Mouse (Mus musculus) lung, adult 2 months (tissue): ENCODE results near the gene Cdc45. TPM values are rescaled to one million over a fixed set of nuclear protein-coding genes. Genes with fewer than 3 reads are reported as not detected.

Source experiments
- DNase-seq: peaks from one replicate; pipeline ENCODE4 v3.0.0; 2022
- H3K4me1 ChIP-seq: fragments of 200-500 bp; 2 replicates; pipeline ENCODE4 v1.6.1; 2011; ENCODE audit warnings: low read length; ENCODE audit not compliant: control insufficient read depth, insufficient read depth
- H3K4me3 ChIP-seq: fragments of 200-500 bp; replicated peaks from 2 replicates; pipeline ENCODE3; 2011; ENCODE audit warnings: low read depth, mild to moderate bottlenecking, control low read depth, low read length; ENCODE audit errors: extremely low read depth
- CTCF ChIP-seq: fragments of 200-500 bp; IDR thresholded peaks from 2 replicates; pipeline ENCODE4 v1.5.1; 2011; ENCODE audit warnings: mild to moderate bottlenecking, low read length, control low read depth; ENCODE audit not compliant: insufficient read depth
- POLR2A ChIP-seq: fragments of 200-500 bp; IDR thresholded peaks from 2 replicates; pipeline ENCODE4 v1.6.1; 2011; ENCODE audit warnings: low read depth, mild to moderate bottlenecking, control low read depth, low read length, borderline replicate concordance; ENCODE audit errors: extremely low read depth
- WGBS: fragments of 180-500 bp; shearing (Covaris S2); methylation state at CpG from one replicate; pipeline ENCODE4 v1.1.7; 2018; 5-methylcytosine and 5-hydroxymethylcytosine counted together
- polyA plus RNA-seq: library from polyadenylated mRNA; depleted of rRNA; stranded (reverse); fragments of >200 nt; gene quantifications from 2 replicates; pipeline ENCODE4 v1.2.3, GENCODE M21; 2012

Gene Cdc45
- polyA plus RNA-seq, 1 experiment, result 3.3 TPM

DNA sequence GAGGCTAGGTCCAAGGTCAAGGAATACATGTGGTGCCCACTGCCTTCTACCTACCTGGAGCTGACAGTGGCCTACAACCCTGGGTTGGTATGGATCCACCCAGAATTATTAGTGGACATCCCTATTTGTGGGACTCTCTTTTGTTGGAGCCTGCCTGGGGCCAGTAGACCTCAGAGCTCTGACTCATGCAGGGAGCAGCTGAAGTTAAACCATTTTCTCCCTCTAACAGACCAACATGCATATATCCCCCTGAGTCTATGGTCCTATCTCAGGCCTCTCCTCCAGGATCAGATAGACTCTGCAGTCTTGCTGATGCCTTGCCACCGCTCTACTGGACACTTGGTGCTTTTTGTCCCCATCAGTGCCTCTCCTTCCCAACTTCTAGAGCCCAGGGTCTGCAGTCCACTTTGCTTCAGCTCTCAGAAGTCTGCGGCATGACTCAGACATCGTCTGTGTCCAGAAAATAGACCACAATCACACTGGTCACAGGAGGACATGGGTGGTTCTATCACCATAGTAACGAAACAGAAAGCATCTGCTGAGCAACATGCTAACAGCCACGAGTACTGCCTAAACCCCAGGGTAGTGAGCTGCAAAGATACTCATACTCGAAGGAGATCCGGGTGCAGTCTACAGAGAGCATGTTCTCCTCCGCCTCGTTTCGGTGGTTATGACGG is 16.4 kb downstream of the Cdc45 start:
- TF ChIP-seq POLR2A, result no peak
- TF ChIP-seq CTCF, result no peak
- DNase-seq, result no peak
- WGBS, result 94% methylated on average over 11 of the region's 11 CpGs
- Histone ChIP-seq H3K4me1 (no peaks in the 10 kb centered on the region), H3K4me3 (no peak overlapping the region)

DNA sequence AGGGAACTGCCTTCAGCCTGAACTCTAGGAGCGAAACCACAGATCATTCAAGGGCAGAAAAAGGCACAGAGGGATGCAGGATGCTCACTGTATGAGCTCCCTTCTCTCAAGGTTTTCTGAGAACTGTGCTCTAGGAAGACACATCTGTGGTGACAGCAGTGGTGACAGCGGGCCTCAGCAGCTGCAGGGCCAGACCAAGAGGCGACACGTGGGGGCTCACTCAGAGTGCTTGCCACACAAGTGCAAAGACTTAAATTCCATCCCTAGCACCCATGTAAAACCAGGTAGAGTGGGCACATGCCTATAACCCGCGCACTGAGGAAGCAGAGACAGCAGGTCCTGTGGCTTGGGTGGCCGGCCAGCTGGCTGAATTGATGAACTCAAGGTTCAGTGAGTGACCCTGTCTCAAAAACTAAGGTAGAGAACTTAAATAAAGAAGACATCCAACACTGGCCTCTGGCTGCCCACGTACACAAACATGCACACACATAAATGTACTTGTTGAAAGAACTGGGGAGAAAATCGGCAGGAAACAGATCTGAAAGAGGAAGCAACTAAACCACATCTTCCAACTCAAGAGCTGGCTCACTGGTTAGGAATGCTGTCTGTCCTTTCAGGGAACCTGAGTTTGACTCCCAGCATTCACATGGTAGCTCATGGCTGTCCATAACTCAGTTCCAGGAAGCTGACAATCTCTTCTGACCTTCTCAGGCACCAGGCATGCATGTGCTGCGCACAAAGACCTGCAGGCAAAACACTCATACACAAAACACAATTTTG is 23.0 kb downstream of the Cdc45 start:
- no peak for TF ChIP-seq CTCF
- no peak for TF ChIP-seq POLR2A
- no peaks in the 10 kb centered on the region for H3K4me1 ChIP-seq
- 78% methylated on average over 10 of the region's 10 CpGs for WGBS
- DNase-seq, result no peak
- no peak overlapping the region for H3K4me3 ChIP-seq

DNA sequence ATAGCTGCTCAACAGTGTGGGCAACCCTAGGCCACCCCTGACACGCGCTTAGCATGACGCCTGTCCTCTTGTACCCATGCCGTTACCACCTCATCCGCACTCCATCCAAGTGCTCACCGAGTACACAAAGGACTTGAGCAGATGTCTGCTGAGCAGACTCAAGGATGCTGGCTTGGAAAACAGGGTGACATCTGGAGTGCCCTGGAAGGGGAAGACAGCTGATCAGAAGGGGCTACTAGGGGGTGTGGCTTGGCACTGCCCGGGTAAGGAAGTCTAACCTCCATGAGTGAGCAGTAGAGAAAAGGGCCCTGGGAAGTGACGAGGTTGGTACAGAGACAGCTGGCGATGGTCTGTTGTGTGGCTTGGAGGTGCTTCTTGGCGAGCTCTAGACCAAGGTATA is 25.1 kb downstream of the Cdc45 start:
- DNase-seq, result no peak
- Histone ChIP-seq H3K4me3 (no peak overlapping the region), H3K4me1 (no peaks in the 10 kb centered on the region)
- WGBS, result 96% methylated on average over 10 of the region's 10 CpGs
- TF ChIP-seq CTCF (no peak), POLR2A (no peak)

DNA sequence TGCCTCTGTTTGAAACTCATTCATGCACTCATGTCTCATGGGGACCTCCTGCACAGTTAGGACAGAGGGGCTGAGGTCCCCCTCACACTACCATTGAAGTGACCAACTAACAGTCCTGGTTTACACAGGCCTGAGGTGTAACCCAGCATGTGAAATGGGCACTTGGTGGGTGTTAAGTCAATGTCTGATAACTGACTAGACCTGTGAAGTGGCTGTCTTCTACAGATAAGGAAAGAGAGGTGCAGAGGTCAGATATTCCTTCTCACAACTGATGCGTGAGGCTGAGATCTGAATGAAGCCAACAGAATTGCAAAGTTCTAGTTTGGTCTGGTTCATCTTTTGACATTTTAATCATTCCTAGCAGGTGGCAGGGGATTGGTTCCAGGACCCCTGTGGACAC is 26.3 kb downstream of the Cdc45 start:
- H3K4me3 ChIP-seq, result no peak overlapping the region
- 91% methylated on average over 1 of the region's 1 CpGs for WGBS
- no peaks in the 10 kb centered on the region for H3K4me1 ChIP-seq
- DNase-seq, result no peak
- TF ChIP-seq CTCF, result no peak
- TF ChIP-seq POLR2A, result no peak

DNA sequence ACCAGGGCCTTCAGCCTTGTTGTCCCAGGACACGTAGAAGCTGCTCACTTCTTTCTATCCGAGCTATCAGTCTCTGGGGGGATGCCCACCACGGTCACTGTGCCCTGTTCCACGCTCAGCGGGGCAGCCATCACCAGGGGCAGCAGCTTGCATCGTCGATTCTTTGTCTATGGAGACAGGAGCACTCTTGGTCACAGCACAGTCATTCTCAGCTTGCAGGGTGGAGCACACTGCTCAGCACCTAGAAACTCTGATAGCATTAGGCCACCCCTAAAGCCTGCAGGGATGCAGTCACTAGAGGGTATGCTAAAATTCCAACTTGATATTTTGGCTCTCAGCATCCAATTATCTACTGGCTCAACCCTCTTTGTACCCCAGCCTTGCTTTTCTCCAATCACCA is 26.8 kb downstream of the Cdc45 start:
- DNase-seq, result no peak
- Histone ChIP-seq H3K4me3 (no peak overlapping the region), H3K4me1 (no peaks in the 10 kb centered on the region)
- TF ChIP-seq POLR2A, result no peak
- TF ChIP-seq CTCF, result no peak
- WGBS, result 94% methylated on average over 7 of the region's 7 CpGs

DNA sequence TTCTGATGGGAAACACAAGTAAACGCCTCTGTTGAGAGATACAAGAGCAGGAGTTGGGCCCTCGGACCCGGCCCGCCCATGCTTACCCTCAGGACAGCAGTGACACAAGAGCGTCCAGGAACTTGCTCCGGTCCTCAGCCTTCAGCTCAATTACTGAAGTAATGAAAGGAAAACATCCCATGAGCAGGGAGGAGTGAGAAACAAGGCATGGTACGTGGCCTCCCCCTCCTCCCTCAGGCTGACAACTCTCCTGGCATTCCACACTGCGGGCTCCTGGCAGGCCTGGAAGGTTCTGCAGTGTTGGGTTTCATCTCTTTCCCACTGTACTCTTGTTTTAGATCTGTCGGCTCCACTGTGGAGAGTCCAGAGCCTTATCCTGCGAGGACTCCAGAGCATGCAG is 30.0 kb downstream of the Cdc45 start:
- Histone ChIP-seq H3K4me3 (no peak overlapping the region), H3K4me1 (no peaks in the 10 kb centered on the region)
- no peak for DNase-seq
- TF ChIP-seq POLR2A (no peak), CTCF (no peak)
- WGBS, result 89% methylated on average over 10 of the region's 10 CpGs

DNA sequence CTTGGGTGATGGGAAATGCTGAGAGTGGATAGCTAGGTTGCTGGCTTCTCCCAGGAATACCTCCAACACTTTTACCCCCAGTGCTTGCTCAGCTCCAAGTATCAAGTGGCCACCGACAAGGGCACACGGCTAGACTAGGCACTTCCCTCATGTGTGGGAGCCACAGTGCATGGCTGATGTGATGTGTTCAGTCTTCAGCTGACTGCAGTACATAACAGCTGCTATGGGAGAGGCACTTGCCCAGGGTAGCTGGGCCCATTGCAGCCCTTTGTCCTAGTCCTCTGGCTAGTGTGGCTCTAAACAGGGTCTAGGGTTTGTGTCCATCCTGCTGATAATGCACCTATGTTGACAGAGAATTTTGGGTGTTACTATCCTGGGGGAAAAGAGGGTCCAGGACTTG is 33.3 kb downstream of the Cdc45 start:
- 24% methylated on average over 2 of the region's 2 CpGs for WGBS

DNA sequence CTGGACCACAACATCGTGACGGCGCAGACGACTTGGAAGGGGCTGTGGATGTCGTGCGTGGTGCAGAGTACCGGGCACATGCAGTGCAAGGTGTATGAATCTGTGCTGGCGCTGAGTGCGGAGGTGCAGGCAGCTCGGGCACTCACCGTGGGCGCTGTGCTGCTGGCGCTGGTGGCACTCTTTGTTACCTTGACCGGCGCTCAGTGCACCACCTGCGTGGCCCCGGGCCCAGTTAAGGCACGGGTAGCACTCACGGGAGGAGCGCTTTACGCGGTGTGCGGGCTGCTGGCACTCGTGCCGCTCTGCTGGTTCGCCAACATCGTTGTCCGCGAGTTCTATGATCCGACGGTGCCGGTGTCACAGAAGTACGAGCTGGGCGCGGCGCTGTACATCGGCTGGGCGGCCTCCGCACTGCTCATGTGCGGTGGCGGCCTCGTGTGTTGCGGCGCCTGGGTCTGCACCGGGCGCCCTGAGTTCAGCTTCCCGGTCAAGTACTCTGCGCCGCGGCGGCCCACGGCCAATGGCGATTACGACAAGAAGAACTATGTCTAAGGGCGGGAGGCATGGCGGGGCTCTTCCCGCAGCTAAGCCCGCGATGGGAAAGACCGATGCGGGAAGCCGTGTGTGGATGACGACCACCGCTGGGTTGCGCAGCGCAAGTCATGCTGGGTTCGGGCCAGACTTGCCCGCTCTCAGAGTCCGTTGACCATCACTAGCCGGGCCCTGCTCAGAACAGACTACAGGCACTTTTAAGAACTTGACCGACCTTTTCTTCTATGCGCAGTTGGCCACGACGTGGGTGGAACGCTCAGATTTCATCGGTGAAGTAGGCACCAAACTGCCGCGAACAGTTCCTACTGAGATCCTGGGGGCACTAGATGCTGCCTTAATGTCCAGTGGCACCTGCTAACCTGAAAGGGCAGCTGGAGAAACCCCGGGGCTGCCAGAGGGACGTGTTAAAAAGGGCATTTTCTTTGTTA is 34.4 kb downstream of the Cdc45 start:
- TF ChIP-seq CTCF (no peak), POLR2A (0 out of 2 replicates have a peak, but pooled peaks have one; percentile 8)
- 2% methylated on average over 80 of the region's 80 CpGs for WGBS
- Histone ChIP-seq H3K4me1 (peaks cover 7% of the 10 kb centered on the region), H3K4me3 (peak overlapping the region; percentile 83)
- DNase-seq, result peak; percentile 26

More for the DNA sequence above, 33.3 kb downstream of the Cdc45 start:
- DNase-seq, result no peak
- Histone ChIP-seq H3K4me1 (peaks cover 7% of the 10 kb centered on the region), H3K4me3 (peak overlapping the region; percentile 83)
- TF ChIP-seq POLR2A (no peak), CTCF (no peak)

DNA sequence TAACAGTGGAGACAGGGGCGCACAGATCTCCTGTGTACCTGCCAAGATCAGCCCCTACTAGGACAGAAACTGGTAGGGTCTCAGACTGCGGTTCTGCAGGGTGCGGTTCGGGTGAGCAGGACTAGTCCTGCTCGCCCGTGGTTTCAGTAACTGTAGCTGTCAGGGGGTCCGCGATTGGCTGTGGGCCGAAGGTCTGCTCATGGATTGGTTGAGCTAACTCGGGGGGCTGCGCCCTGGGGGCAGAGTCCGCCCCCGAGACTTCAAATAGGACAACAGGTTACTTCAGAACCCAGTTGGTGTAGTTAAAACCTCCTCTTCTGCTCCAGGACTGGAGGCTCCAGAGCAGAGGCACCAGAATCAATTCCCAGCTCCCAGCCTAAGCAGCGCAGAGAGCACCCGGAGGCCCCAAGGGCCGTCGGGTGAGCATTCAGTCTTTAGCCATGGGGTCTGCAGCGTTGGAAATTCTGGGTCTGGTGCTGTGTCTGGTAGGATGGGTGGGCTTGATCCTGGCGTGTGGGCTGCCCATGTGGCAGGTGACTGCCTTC is 35.2 kb downstream of the Cdc45 start, which contains the start of gene Cldn5:
Gene Cldn5, plus strand, starts transcription at position 292 of the 545 bp plus-strand sequence.
- TF ChIP-seq CTCF, result no peak
- peak; percentile 88 for TF ChIP-seq POLR2A
- DNase-seq, result peak; percentile 59
- H3K4me1 ChIP-seq, result peaks cover 7% of the 10 kb centered on the region
- WGBS, result 27% methylated on average over 19 of the region's 19 CpGs
- H3K4me3 ChIP-seq, result peak within 1 kb of the TSS; percentile 83
